Mouse (Mus musculus): ENCODE measurements around the gene Mrvi1.

DNA sequence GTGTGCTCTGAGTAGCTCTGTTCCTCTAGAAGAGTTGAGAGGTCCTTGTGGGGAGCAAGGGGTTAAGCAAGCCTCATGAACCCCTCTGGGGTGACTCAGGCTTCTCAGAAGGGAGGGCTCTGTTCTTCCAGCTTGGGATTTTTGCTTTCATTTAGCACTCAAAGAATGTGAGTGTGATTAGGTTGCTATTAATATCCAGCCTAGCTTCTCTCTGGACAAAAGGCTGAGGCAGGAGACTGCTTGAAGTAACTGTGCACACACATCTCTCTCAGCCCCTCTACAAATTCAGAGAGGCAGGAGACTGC, 31.7 kb downstream of the Mrvi1 start:
- TF ChIP-seq CTCF (IDR thresholded peaks at IDR 0.05; ENCODE audit: control insufficient read depth, insufficient read depth, insufficient replicate concordance, low read depth, low read length) (no peak), POLR2A (IDR thresholded peaks at IDR 0.05; ENCODE audit: control insufficient read depth, low read depth, low read length) (no peak)
